Mouse (Mus musculus) spleen, postnatal 14 days (tissue): ENCODE measurements around the gene Ralgapa2.

Experiments
- DNase-seq, 2 experiments: peaks; one replicate each; pipeline ENCODE4 v3.0.0; 2021 to 2022; ENCODE audit warnings: low spot score in 2 of 2

Ralgapa2 gene

GRCm38 (mm10) chr2:146221929-146222278, 290.2 kb downstream of the Ralgapa2 start:
- DNase-seq: no peak

- peak in 1 of 2 experiments; percentile 6 for DNase-seq
These were observed 290.8 kb downstream of the Ralgapa2 start, which contains the start of gene Insm1 for GRCm38 (mm10) chr2:146221076-146221928. Gene Insm1 (plus strand): TSS chr2:146221921.

GRCm38 (mm10) chr2:146220591-146221075, 291.5 kb downstream of the Ralgapa2 start:
- DNase-seq: no peak

- DNase-seq: no peak
These were observed 292.4 kb downstream of the Ralgapa2 start for GRCm38 (mm10) chr2:146219791-146220190.

GRCm38 (mm10) chr2:146218881-146219535, 293.1 kb downstream of the Ralgapa2 start:
- DNase-seq: no peak

- no peak for DNase-seq
These were observed 293.9 kb downstream of the Ralgapa2 start for GRCm38 (mm10) chr2:146218161-146218691.

- DNase-seq: no peak
These were observed 294.7 kb downstream of the Ralgapa2 start for GRCm38 (mm10) chr2:146217227-146217980.

- DNase-seq: no peak
These were observed 295.8 kb downstream of the Ralgapa2 start for GRCm38 (mm10) chr2:146216111-146217064.

- DNase-seq: no peak
These were observed 297.4 kb downstream of the Ralgapa2 start for GRCm38 (mm10) chr2:146214715-146215114.

GRCm38 (mm10) chr2:146210968-146211367, 301.2 kb downstream of the Ralgapa2 start:
- no peak for DNase-seq

GRCm38 (mm10) chr2:146197947-146198346, 314.2 kb downstream of the Ralgapa2 start:
- DNase-seq: no peak

- DNase-seq: no peak
These were observed 316.0 kb downstream of the Ralgapa2 start for GRCm38 (mm10) chr2:146196126-146196525.
